Mouse (Mus musculus) cerebellum, adult 2 months (tissue): ENCODE results near the gene Efcab6. TPM values are rescaled to one million over a fixed set of nuclear protein-coding genes. Genes with fewer than 3 reads are reported as not detected.
"Not testable (repeated sequence)": the region's sequence is repeated elsewhere in the genome, so short reads cannot be mapped to it uniquely, and the experiment has no call there.

ENCODE experiments used
- DNase-seq, 2 experiments: peaks; one replicate each; pipeline ENCODE4 v3.0.0; 2021
- H3K27ac ChIP-seq: fragments of 200-500 bp; 2 replicates; pipeline ENCODE4 v1.5.1; 2012; ENCODE audit warnings: low read length, control low read depth, inconsistent platforms; ENCODE audit not compliant: insufficient read depth
- H3K27me3 ChIP-seq: fragments of 200-500 bp; 2 replicates; pipeline ENCODE4 v1.6.1; 2012; ENCODE audit warnings: inconsistent platforms, mild to moderate bottlenecking, low read length, moderate library complexity; ENCODE audit not compliant: control insufficient read depth, insufficient read depth
- H3K4me1 ChIP-seq: fragments of 200-500 bp; 2 replicates; pipeline ENCODE4 v1.6.1; 2011; ENCODE audit warnings: low read length; ENCODE audit not compliant: control insufficient read depth, insufficient read depth
- H3K4me3 ChIP-seq: fragments of 200-500 bp; replicated peaks from 2 replicates; pipeline ENCODE3; 2011; ENCODE audit warnings: mild to moderate bottlenecking, low read depth, low read length, control low read depth; ENCODE audit not compliant: insufficient read depth
- CTCF ChIP-seq: fragments of 200-500 bp; IDR thresholded peaks from 2 replicates; pipeline ENCODE4 v1.5.1; 2011; ENCODE audit warnings: low read depth, mild to moderate bottlenecking, control low read depth, low read length, moderate library complexity, borderline replicate concordance; ENCODE audit not compliant: insufficient read depth
- POLR2A ChIP-seq: fragments of 200-500 bp; IDR thresholded peaks from 2 replicates; pipeline ENCODE4 v1.6.1; 2011; ENCODE audit warnings: low read length, control low read depth, borderline replicate concordance; ENCODE audit not compliant: insufficient read depth
- WGBS: fragments of 180-500 bp; shearing (Covaris S2); methylation state at CpG from one replicate; pipeline ENCODE4 v1.1.7; 2018; 5-methylcytosine and 5-hydroxymethylcytosine counted together
- polyA plus RNA-seq: library from polyadenylated mRNA; depleted of rRNA; stranded (reverse); fragments of >200 nt; gene quantifications from 2 replicates; pipeline ENCODE4 v1.2.3, GENCODE M21; 2012; rRNA removed

Efcab6 gene
- polyA plus RNA-seq: 0.32 and 0.70 TPM in 2 replicates

DNA sequence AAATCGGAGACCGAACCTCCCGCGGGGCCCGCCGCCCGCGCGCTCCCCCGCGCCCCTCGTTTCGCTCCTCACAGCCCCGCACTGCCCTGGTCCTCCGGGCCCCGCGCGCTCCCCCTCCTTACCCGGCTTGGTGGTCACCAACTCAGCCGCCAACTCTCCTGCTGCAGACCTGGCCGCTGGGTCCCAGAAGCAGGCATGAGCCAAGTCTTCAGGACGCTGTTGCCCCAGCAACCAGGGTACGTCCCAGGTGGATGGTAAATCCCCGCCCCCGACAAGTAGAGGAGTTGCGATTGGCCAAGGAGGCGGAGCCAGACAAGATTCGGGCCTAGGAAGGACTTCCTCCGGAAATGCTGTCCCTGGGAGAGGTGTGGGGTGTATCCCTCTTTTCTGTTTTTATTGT is at the start of gene Efcab6:
Gene Efcab6 (minus strand): TSS at position 240 of the 400 bp plus-strand sequence.
- H3K4me1 ChIP-seq: no peaks in the 10 kb centered on the region
- DNase-seq: no peak
- 3% methylated on average over 23 of the region's 29 CpGs for whole genome bisulfite sequencing
- H3K27me3 ChIP-seq: no peaks in the 10 kb centered on the region; the same call in 1 of the 2 replicates
- no peak within 1 kb of the TSS for H3K27ac ChIP-seq
- no peak for TF ChIP-seq POLR2A
- no peak for TF ChIP-seq CTCF
- H3K4me3 ChIP-seq: no peak within 1 kb of the TSS

DNA sequence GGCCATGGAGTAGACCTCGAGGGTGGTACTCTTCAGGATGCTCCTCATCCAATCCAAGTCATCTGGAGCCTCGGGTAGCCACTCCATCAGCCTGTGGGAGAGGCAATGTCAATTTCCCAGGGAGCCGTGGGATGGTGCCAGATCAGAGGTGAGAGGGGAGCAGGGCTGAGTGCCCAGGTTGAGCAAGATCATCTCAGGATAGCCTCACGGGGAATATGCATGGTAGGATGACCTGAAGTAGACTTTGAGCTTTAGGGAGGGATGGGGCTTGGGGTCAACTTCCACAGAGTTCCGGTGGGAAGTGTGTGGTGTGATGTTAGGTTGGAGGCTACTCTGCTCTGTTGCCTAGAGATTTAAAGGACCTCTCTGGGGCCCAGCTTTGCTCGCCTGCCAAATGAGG is 48.7 kb upstream of the Efcab6 start:
- TF ChIP-seq CTCF (no peak), POLR2A (no peak)
- Histone ChIP-seq H3K4me1 (no peaks in the 10 kb centered on the region), H3K4me3 (no peak overlapping the region), H3K27ac (no peak overlapping the region), H3K27me3 (no peaks in the 10 kb centered on the region)
- 70% methylated on average over 6 of the region's 6 CpGs for WGBS
- no peak for DNase-seq

DNA sequence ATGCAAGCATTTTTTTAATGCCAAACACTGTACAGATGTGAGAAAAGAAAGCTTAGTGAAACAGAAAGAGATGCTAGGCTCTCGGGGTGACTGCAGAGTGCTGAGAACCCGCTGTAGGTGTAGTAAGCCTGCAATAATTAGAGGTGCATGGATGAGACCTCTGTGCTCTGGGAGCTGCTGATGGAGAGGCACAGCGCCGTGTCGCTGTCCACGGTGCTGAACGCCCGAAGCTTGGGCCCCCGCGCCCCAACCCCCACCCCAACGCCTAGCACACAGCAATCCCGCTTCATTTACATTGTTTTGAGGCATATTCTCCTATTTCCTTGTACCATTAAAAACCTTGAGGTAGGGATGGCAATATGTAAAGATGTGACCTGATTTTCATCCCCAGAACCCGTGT is 43.7 kb upstream of the Efcab6 start:
- H3K27me3 ChIP-seq: no peaks in the 10 kb centered on the region
- peaks cover 7% of the 10 kb centered on the region; the same call in 1 of the 2 replicates for H3K4me1 ChIP-seq
- H3K4me3 ChIP-seq: no peak overlapping the region
- no peak overlapping the region for H3K27ac ChIP-seq
- 46% methylated on average over 13 of the region's 13 CpGs for WGBS
- TF ChIP-seq POLR2A (no peak), CTCF (no peak)
- no peak for DNase-seq

DNA sequence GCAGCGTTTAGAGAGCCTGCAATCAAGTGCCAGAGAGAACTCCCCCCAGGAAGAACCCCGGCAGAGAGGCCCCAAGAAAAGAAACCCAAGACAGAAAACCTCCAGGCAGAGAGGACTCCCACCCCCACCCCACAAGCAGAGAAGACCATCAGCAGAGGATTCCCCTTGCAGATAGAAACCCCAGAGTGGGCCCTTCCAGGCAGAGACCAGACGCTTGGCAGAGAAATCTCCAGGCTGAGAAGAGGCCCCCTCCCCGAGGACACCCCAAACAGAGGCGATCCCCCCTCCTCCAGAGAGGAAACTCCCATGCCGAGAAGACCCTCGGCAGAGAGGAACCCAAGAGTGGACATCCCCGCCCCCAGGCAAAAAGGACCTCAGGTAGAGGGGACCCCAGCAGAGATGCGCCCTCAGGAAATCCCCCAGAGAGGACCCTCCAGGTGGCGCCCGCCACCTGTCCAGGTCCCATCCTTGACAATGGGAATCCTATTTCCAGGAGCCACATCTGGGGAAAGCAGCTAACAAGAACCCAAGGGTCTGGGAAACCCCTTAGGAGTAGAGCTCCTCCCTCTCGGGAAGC is 40.8 kb upstream of the Efcab6 start:
- Histone ChIP-seq H3K4me3 (peak overlapping the region; percentile 69), H3K27me3 (no peaks in the 10 kb centered on the region), H3K27ac (peak overlapping the region; percentile 72), H3K4me1 (peaks cover 30% of the 10 kb centered on the region)
- WGBS: 13% methylated on average over 12 of the region's 12 CpGs
- no peak for TF ChIP-seq CTCF
- TF ChIP-seq POLR2A: no peak
- DNase-seq: peak in 1 of 2 experiments; percentile 37

DNA sequence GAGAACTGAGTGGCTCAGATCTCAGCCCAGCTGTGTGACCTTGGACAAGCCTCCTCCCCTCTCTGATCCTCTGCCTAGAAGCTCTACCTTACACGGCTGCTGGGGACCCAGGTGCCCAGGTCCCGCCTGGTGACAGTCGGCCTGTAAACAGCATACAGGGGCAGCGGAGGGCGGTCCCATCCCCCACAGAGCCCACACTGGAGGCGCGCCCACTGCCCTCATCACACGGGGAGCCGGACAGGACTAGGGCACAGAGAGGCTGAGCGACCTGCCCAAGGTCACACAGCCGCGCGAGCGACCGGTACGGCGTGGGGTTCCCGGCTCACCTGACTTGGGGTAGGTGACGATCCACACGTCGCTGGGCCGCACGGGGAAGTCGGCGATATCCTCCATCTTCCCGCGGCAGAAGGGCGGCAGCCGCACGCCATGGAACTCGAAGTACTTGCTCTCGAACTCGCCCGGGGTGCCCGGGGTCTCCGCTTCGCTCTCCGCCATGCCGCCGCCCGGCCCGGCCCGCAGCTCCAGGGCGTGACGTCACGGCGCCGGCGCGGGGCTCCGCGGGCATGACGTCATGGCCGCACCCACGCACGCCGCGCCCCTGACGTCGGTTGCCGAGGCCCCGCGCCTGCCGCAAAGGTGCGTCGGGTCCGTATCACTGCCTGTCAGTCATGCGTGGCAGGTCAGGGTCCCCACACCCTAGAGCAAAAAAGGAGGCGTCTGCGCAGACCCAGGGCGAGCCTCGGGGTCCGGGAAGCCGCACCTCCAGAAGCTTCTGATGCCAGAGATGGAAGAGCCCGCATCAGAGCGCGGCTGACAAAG is 40.1 kb upstream of the Efcab6 start, which contains the start of gene Sult4a1:
Gene Sult4a1 (minus strand): TSS at position 650 of the 819 bp plus-strand sequence.
- Histone ChIP-seq H3K4me1 (peaks cover 30% of the 10 kb centered on the region), H3K27ac (peak within 1 kb of the TSS; percentile 72), H3K4me3 (peak within 1 kb of the TSS; percentile 69), H3K27me3 (no peaks in the 10 kb centered on the region)
- TF ChIP-seq POLR2A (peak; percentile 93), CTCF (no peak)
- under 1% methylated on average over 77 of the region's 77 CpGs for WGBS
- peak; percentile 83 to 84 for DNase-seq

DNA sequence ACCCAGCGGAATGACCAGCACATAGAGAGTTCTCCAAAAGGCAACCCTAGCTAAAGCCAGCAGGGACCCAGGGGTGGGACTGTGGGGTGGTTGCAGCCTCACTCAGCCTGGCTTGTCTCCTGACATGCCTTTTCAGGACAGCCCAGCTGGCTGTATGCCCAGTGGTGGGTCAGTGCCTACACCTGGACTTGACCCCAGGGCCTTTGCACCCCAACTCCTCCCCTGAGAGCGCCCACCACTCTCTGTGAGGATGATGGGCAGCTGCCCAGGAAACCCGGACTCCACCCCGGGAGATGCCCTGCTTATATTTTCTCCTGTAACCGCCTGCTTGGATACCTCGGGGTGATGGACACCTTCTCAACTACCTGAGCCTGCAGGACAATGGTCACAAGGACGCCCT is 39.4 kb upstream of the Efcab6 start:
- Histone ChIP-seq H3K4me1 (peaks cover 30% of the 10 kb centered on the region), H3K4me3 (peak overlapping the region; percentile 69), H3K27ac (no peak overlapping the region), H3K27me3 (no peaks in the 10 kb centered on the region)
- 28% methylated on average over 7 of the region's 7 CpGs for WGBS
- TF ChIP-seq CTCF (no peak), POLR2A (no peak)
- peak; percentile 42 to 45 for DNase-seq

DNA sequence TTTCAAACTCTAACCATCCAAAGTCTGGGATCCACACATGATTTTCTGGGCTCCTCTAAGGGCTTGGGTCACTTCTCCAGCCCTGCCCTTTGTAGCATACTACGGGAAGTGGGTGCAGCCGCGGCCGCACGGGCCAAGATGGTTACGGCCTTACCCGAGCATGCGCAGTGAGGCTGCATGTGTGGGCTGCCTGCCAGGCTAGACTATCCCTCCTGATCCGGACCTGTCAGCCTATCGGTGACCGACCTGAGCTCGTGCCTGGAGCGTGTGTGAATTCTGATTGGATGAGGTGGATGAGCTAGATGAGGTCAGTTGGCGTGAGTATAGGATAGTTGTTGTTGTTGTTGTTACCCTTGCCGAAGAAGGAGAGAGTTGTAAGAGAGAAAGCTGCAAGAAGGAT is 32.4 kb upstream of the Efcab6 start:
- WGBS: 90% methylated on average over 15 of the region's 15 CpGs

DNA sequence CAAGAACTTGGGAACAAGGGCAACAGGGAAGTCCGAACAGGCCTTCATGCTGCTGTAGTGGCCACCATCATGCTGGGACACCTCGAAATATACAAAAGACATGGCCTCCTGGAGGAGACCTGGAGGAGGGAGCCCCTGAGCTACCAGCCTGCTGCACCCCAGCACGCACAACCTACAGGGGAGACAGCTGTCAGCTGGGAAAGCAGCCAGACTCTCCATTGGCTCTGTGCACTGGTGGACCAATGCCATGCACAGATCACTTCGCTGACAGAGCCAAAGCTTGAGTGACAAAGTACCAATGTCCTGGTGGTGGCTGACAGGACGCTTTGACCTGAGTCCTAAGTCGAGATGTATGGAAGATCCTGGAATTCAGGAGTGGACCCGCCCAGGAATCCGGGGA is 30.9 kb upstream of the Efcab6 start:
- no peak for TF ChIP-seq POLR2A
- TF ChIP-seq CTCF: no peak
- no peak overlapping the region for H3K4me3 ChIP-seq
- no peak overlapping the region for H3K27ac ChIP-seq
- DNase-seq: peak; percentile 82
- H3K27me3 ChIP-seq: no peaks in the 10 kb centered on the region
- 10% methylated on average over 8 of the region's 8 CpGs for WGBS
- peaks cover 36% of the 10 kb centered on the region for H3K4me1 ChIP-seq

More for the DNA sequence above, 32.4 kb upstream of the Efcab6 start:
- DNase-seq, H3K27me3 ChIP-seq, H3K4me3 ChIP-seq, H3K27ac ChIP-seq: not testable (repeated sequence)
- H3K4me1 ChIP-seq: peaks cover 44% of the 10 kb centered on the region
